Mouse (Mus musculus): ENCODE results near the gene Vps13d. TPM values are rescaled to one million over a fixed set of nuclear protein-coding genes. Genes with fewer than 3 reads are reported as not detected.
A peak's percentile ranks its signal among the peaks of the same experiment; 100 is the strongest.

The Vps13d gene
- total and polyA plus RNA-seq, 2 experiments from 2014 or later, result 9.0 to 42.6 TPM

- no peaks in the 10 kb centered on the region for H3K9me3 ChIP-seq (replicated peaks; ENCODE audit: control insufficient read depth, low read length)
- no peaks in the 10 kb centered on the region for H3K27me3 ChIP-seq (ENCODE audit: control insufficient read depth, insufficient read depth, low read length)
- WGBS, result 54% methylated on average over 6 of the region's 6 CpGs
- no peak overlapping the region for H3K4me3 ChIP-seq (ENCODE audit: low read depth, low read length)
- peaks cover 20% of the 10 kb centered on the region for H3K36me3 ChIP-seq (replicated peaks; ENCODE audit: control insufficient read depth, insufficient read depth, low read length)
- TF ChIP-seq CTCF (IDR thresholded peaks at IDR 0.05; ENCODE audit: low read depth) (0 out of 2 replicates have a peak, but pooled peaks have one; percentile 14), EP300 (IDR thresholded peaks at IDR 0.05; ENCODE audit: low read depth) (no peak)
- H3K9ac ChIP-seq (replicated peaks; ENCODE audit: low read depth, low read length), result no peak overlapping the region
- H3K27ac ChIP-seq (ENCODE audit: low read depth), result no peak overlapping the region
- ATAC-seq (ENCODE audit: insufficient read depth, low read depth) (no peak), DNase-seq (ENCODE audit: low spot score) (no peak)
- H3K4me2 ChIP-seq (ENCODE audit: low read depth, low read length), result no peak overlapping the region
- peaks cover 31% of the 10 kb centered on the region for H3K4me1 ChIP-seq (ENCODE audit: control insufficient read depth, insufficient read depth)
These were observed 170.9 kb downstream of the Vps13d start for GRCm38 (mm10) chr4:145023911-145024310.

- Histone ChIP-seq H3K36me3 (replicated peaks; ENCODE audit: control insufficient read depth, insufficient read depth, low read length) (peaks cover 23% of the 10 kb centered on the region), H3K4me2 (ENCODE audit: low read depth, low read length) (no peak overlapping the region), H3K9me3 (replicated peaks; ENCODE audit: control insufficient read depth, low read length) (no peaks in the 10 kb centered on the region), H3K27ac (ENCODE audit: low read depth) (no peak overlapping the region), H3K4me1 (ENCODE audit: control insufficient read depth, insufficient read depth) (peaks cover 35% of the 10 kb centered on the region), H3K9ac (replicated peaks; ENCODE audit: low read depth, low read length) (no peak overlapping the region), H3K27me3 (ENCODE audit: control insufficient read depth, insufficient read depth, low read length) (no peaks in the 10 kb centered on the region), H3K4me3 (ENCODE audit: low read depth, low read length) (no peak overlapping the region)
- ATAC-seq (ENCODE audit: insufficient read depth, low read depth) (no peak), DNase-seq (ENCODE audit: low spot score) (no peak)
- 90% methylated on average over 5 of the region's 5 CpGs for WGBS
- TF ChIP-seq EP300 (IDR thresholded peaks at IDR 0.05; ENCODE audit: low read depth) (no peak), CTCF (IDR thresholded peaks at IDR 0.05; ENCODE audit: low read depth) (no peak)
These were observed 172.0 kb downstream of the Vps13d start for GRCm38 (mm10) chr4:145022815-145023214.

GRCm38 (mm10) chr4:145022211-145022610, 172.6 kb downstream of the Vps13d start:
- Histone ChIP-seq H3K4me2 (ENCODE audit: low read depth, low read length) (no peak overlapping the region), H3K4me3 (ENCODE audit: low read depth, low read length) (no peak overlapping the region), H3K9ac (replicated peaks; ENCODE audit: low read depth, low read length) (no peak overlapping the region), H3K36me3 (replicated peaks; ENCODE audit: control insufficient read depth, insufficient read depth, low read length) (peaks cover 27% of the 10 kb centered on the region), H3K27ac (ENCODE audit: low read depth) (no peak overlapping the region), H3K9me3 (replicated peaks; ENCODE audit: control insufficient read depth, low read length) (no peaks in the 10 kb centered on the region), H3K4me1 (ENCODE audit: control insufficient read depth, insufficient read depth) (peaks cover 39% of the 10 kb centered on the region), H3K27me3 (ENCODE audit: control insufficient read depth, insufficient read depth, low read length) (no peaks in the 10 kb centered on the region)
- TF ChIP-seq CTCF (IDR thresholded peaks at IDR 0.05; ENCODE audit: low read depth), result no peak
- TF ChIP-seq EP300 (IDR thresholded peaks at IDR 0.05; ENCODE audit: low read depth), result no peak
- WGBS, result 87% methylated on average over 2 of the region's 2 CpGs
- DNase-seq (ENCODE audit: low spot score), result no peak
- ATAC-seq (ENCODE audit: insufficient read depth, low read depth), result no peak

- WGBS, result 91% methylated on average over 2 of the region's 2 CpGs
- TF ChIP-seq EP300 (IDR thresholded peaks at IDR 0.05; ENCODE audit: low read depth) (no peak), CTCF (IDR thresholded peaks at IDR 0.05; ENCODE audit: low read depth) (no peak)
- Histone ChIP-seq H3K27me3 (ENCODE audit: control insufficient read depth, insufficient read depth, low read length) (no peaks in the 10 kb centered on the region), H3K27ac (ENCODE audit: low read depth) (0 out of 2 replicates have a peak overlapping the region, but pooled peaks have one; percentile 46), H3K9me3 (replicated peaks; ENCODE audit: control insufficient read depth, low read length) (no peaks in the 10 kb centered on the region), H3K4me2 (ENCODE audit: low read depth, low read length) (no peak overlapping the region), H3K4me3 (ENCODE audit: low read depth, low read length) (no peak overlapping the region), H3K36me3 (replicated peaks; ENCODE audit: control insufficient read depth, insufficient read depth, low read length) (peaks cover 40% of the 10 kb centered on the region), H3K9ac (replicated peaks; ENCODE audit: low read depth, low read length) (no peak overlapping the region), H3K4me1 (ENCODE audit: control insufficient read depth, insufficient read depth) (peaks cover 28% of the 10 kb centered on the region)
- ATAC-seq (ENCODE audit: insufficient read depth, low read depth), result no peak
- no peak for DNase-seq (ENCODE audit: low spot score)
These were observed 174.4 kb downstream of the Vps13d start for GRCm38 (mm10) chr4:145020383-145020782.

GRCm38 (mm10) chr4:145019121-145019714, 175.6 kb downstream of the Vps13d start:
- Histone ChIP-seq H3K27ac (ENCODE audit: low read depth) (peak overlapping the region; percentile 46; the same call in 1 of the 2 replicates), H3K9ac (replicated peaks; ENCODE audit: low read depth, low read length) (no peak overlapping the region), H3K36me3 (replicated peaks; ENCODE audit: control insufficient read depth, insufficient read depth, low read length) (peaks cover 50% of the 10 kb centered on the region), H3K4me1 (ENCODE audit: control insufficient read depth, insufficient read depth) (peaks cover 17% of the 10 kb centered on the region), H3K4me3 (ENCODE audit: low read depth, low read length) (no peak overlapping the region), H3K4me2 (ENCODE audit: low read depth, low read length) (no peak overlapping the region), H3K9me3 (replicated peaks; ENCODE audit: control insufficient read depth, low read length) (no peaks in the 10 kb centered on the region), H3K27me3 (ENCODE audit: control insufficient read depth, insufficient read depth, low read length) (no peaks in the 10 kb centered on the region)
- 84% methylated on average over 3 of the region's 3 CpGs for WGBS
- no peak for DNase-seq (ENCODE audit: low spot score)
- no peak for ATAC-seq (ENCODE audit: insufficient read depth, low read depth)
- TF ChIP-seq EP300 (IDR thresholded peaks at IDR 0.05; ENCODE audit: low read depth) (no peak), CTCF (IDR thresholded peaks at IDR 0.05; ENCODE audit: low read depth) (no peak)

- Histone ChIP-seq H3K36me3 (replicated peaks; ENCODE audit: control insufficient read depth, insufficient read depth, low read length) (peaks cover 52% of the 10 kb centered on the region), H3K9me3 (replicated peaks; ENCODE audit: control insufficient read depth, low read length) (no peaks in the 10 kb centered on the region), H3K27ac (ENCODE audit: low read depth) (peak overlapping the region; percentile 52; the same call in 1 of the 2 replicates), H3K4me1 (ENCODE audit: control insufficient read depth, insufficient read depth) (peaks cover 12% of the 10 kb centered on the region), H3K27me3 (ENCODE audit: control insufficient read depth, insufficient read depth, low read length) (no peaks in the 10 kb centered on the region), H3K4me3 (ENCODE audit: low read depth, low read length) (no peak overlapping the region), H3K9ac (replicated peaks; ENCODE audit: low read depth, low read length) (no peak overlapping the region), H3K4me2 (ENCODE audit: low read depth, low read length) (no peak overlapping the region)
- 57% methylated on average over 2 of the region's 2 CpGs for WGBS
- ATAC-seq (ENCODE audit: insufficient read depth, low read depth) (peak; percentile 71), DNase-seq (ENCODE audit: low spot score) (peak; percentile 56)
- TF ChIP-seq CTCF (IDR thresholded peaks at IDR 0.05; ENCODE audit: low read depth) (no peak), EP300 (IDR thresholded peaks at IDR 0.05; ENCODE audit: low read depth) (peak; percentile 62; the same call in 1 of the 2 replicates)
These were observed 177.1 kb downstream of the Vps13d start for GRCm38 (mm10) chr4:145017745-145018144.
